8 mouse cellular contexts compared by ENCODE assay signal in genomic region chr8:69822386-69823191, GRCm38 (mm10). TPM values are rescaled to one million over a fixed set of nuclear protein-coding genes. Genes with fewer than 3 reads are reported as not detected.
DNase-seq lines count a peak whose midpoint lies in the region; TF ChIP-seq lines count a peak whose summit lies in the region.

Gene Lpar2 (plus strand): TSS chr8:69822429.

- H3K27ac ChIP-seq in layer of hippocampus, adult 2 months = 0 out of 2 replicates have a peak within 1 kb of the TSS, but pooled peaks have one; percentile 32

- no peak for DNase-seq in layer of hippocampus, adult 2 months (ENCODE audit: low spot score in 2 of 2)
- DNase-seq in layer of hippocampus, adult 18-20 months (ENCODE audit: low spot score in 2 of 2) = no peak
- DNase-seq in adrenal gland, postnatal 25 days = peak; percentile 70
- DNase-seq in forelimb bud, embryonic 11.5 days (ENCODE audit: low read depth, low spot score) = peak; percentile 77
- DNase-seq in kidney, adult 9 months = peak; percentile 79
- peak; percentile 69 for DNase-seq in lung, postnatal 10 days
- DNase-seq in ovary, postnatal 36 days (ENCODE audit: low spot score) = peak; percentile 74
- DNase-seq in left cerebral cortex, adult 11 months (ENCODE audit: low spot score) = no peak

- peak within 1 kb of the TSS; percentile 46 for H3K4me3 ChIP-seq in layer of hippocampus, adult 2 months

- TF ChIP-seq CTCF in layer of hippocampus, adult 2 months (conservative IDR thresholded peaks at IDR 0.05) = no peak

RNA-seq across cellular contexts. Expression of gene Lpar2, which starts in this region (rescaled TPM):
- total RNA-seq in layer of hippocampus, adult 2 months (2021) = under 1 TPM; 0.47 to 0.64 TPM
- total RNA-seq in layer of hippocampus, adult 18-20 months (2021) = under 1 TPM; 0.43 to 0.50 TPM
- total RNA-seq in adrenal gland, postnatal 25 days (2021) = 1.7 and 2.1 TPM in 2 replicates

Comparison
In these comparisons a context has a peak if more than half of its experiments do, and no peak if none do; other contexts are left out.
1. DNase-seq: peak in adrenal gland, postnatal 25 days (single experiment), forelimb bud, embryonic 11.5 days (single experiment), kidney, adult 9 months (single experiment), lung, postnatal 10 days (single experiment) and ovary, postnatal 36 days (single experiment); none in layer of hippocampus, adult 2 months (0 of 2), layer of hippocampus, adult 18-20 months (0 of 2) and left cerebral cortex, adult 11 months (single experiment).